Mouse (Mus musculus) brain, embryonic 14.5 days (tissue): ENCODE measurements at regions not wholly inside any gene's neighbourhood (a gene's known extent, or its start where the extent isn't known, plus 50 kb on each side); places are given as distances from the start of the nearest gene placed in this dataset.

Source experiments
- CTCF ChIP-seq: fragments of 200-500 bp; IDR thresholded peaks from 2 replicates; pipeline ENCODE4 v1.5.1; 2012; ENCODE audit warnings: inconsistent platforms, mild to moderate bottlenecking, moderate library complexity, borderline replicate concordance; ENCODE audit not compliant: insufficient read depth, insufficient read length; ENCODE audit errors: extremely low read depth
- POLR2A ChIP-seq: fragments of 200-500 bp; IDR thresholded peaks from 2 replicates; pipeline ENCODE4 v1.6.1; 2012; ENCODE audit warnings: mild to moderate bottlenecking, inconsistent platforms, borderline replicate concordance; ENCODE audit not compliant: poor library complexity, insufficient read depth, insufficient read length, severe bottlenecking; ENCODE audit errors: extremely low read depth

DNA sequence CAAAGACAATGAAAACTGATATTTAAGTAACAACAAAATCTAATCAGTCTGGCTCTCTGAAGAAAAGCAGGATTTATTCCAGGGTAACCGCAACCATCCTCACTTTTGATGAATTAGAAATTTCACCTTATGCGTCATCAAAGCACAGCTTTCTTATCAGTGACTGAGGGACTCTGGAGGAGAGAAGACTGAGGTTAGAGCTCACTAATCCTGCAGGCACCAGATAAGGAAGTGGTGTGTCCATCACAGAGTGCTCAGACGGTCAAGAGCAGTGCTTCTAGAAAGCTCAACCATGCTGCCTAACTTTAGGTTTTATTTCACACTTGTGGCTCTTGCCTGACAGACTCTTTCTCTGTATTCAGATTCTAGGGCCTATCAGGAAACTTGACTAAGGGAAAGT, 1021.2 kb upstream of the Adgrl4 start:
- TF ChIP-seq CTCF (no peak), POLR2A (no peak)
